ENCODE assay signal across 29 mouse cellular contexts in genomic region chr10:121494163-121494425, GRCm38 (mm10). TPM values are rescaled to one million over a fixed set of nuclear protein-coding genes. Genes with fewer than 3 reads are reported as not detected.
A peak's percentile ranks its signal among the peaks of the same experiment; 100 is the strongest.
DNase-seq lines count a peak whose midpoint lies in the region; ATAC-seq lines count a peak whose summit lies in the region.
"Had no signal": no experiment of that assay in that cellular context is flagged by ENCODE, and none has a peak within 500 bp of the region (broad histone marks: within the 10 kb centered on the region; RNA-seq: fewer than 3 reads in every experiment).

No protein-coding gene starts in this region.

- 69% methylated on average over 2 of the region's 2 CpGs for WGBS in liver, embryonic 15.5 days (ENCODE audit: insufficient replicate concordance)
- WGBS in heart, embryonic 12.5 days, result 65% methylated on average over 2 of the region's 2 CpGs

- H3K36me3 ChIP-seq in liver, embryonic 15.5 days (replicated peaks), result no peaks in the 10 kb centered on the region
- H3K36me3 ChIP-seq in heart, embryonic 12.5 days, result no peaks in the 10 kb centered on the region
- H3K36me3 ChIP-seq: embryonic facial prominence, embryonic 10.5 days; embryonic facial prominence, embryonic 15.5 days; forebrain, embryonic 12.5 days; heart, embryonic 10.5 days; hindbrain, embryonic 13.5 days; lung, embryonic 15.5 days; midbrain, embryonic 12.5 days; stomach, embryonic 15.5 days had no signal

- ATAC-seq in liver, embryonic 15.5 days (ENCODE audit: insufficient read depth), result no peak
- peak; percentile 33 for ATAC-seq in CD4-positive, CD25-positive, alpha-beta regulatory T cell, adult 4 months
- ATAC-seq in inflammation-experienced regulatory T-cells, adult 6 months, result peak; percentile 24
- no peak for ATAC-seq in granulocyte monocyte progenitor cell, adult 5-6 weeks (replicated peaks; ENCODE audit: poor library complexity, severe bottlenecking)
- no peak for ATAC-seq in heart, embryonic 12.5 days (ENCODE audit: insufficient number of reproducible peaks, low FRiP score)
- ATAC-seq: forebrain, postnatal 0 days; Patski had no signal

- intact Hi-C loops in heart, postnatal 10 days (cut with DNase I), result no loop called here

- H3K4me3 ChIP-seq in liver, embryonic 15.5 days (replicated peaks), result no peak overlapping the region
- H3K4me3 ChIP-seq in heart, embryonic 12.5 days, result no peak overlapping the region
- H3K4me3 ChIP-seq: embryonic facial prominence, embryonic 10.5 days; embryonic facial prominence, embryonic 15.5 days; forebrain, embryonic 12.5 days; heart, embryonic 10.5 days; hindbrain, embryonic 13.5 days; lung, embryonic 15.5 days; midbrain, embryonic 12.5 days; stomach, embryonic 15.5 days had no signal

- peaks cover 55% of the 10 kb centered on the region for H3K4me1 ChIP-seq in liver, embryonic 15.5 days (replicated peaks)
- H3K4me1 ChIP-seq in heart, embryonic 12.5 days (replicated peaks), result peaks cover 5% of the 10 kb centered on the region; the same call in 1 of the 2 replicates
- H3K4me1 ChIP-seq: hindbrain, embryonic 13.5 days; midbrain, embryonic 12.5 days had no signal

- no peaks in the 10 kb centered on the region for H3K27me3 ChIP-seq in liver, embryonic 15.5 days
- H3K27me3 ChIP-seq in heart, embryonic 12.5 days (replicated peaks), result no peaks in the 10 kb centered on the region
- H3K27me3 ChIP-seq: embryonic facial prominence, embryonic 15.5 days; forebrain, embryonic 12.5 days; hindbrain, embryonic 13.5 days; lung, embryonic 15.5 days; midbrain, embryonic 12.5 days; Patski; stomach, embryonic 15.5 days had no signal

- no peak for DNase-seq in liver
- DNase-seq in CD4-positive helper T cell, adult 2 months (ENCODE audit: low read depth, low spot score), result peak; percentile 62
- DNase-seq in heart, postnatal 10 days, result no peak
- DNase-seq: adrenal gland, postnatal 14 days; B cell, adult 2 months; cerebellum, adult 8-10 months; cerebellum, postnatal 25 days; forebrain, postnatal 0 days; heart, postnatal 4 days; layer of hippocampus, postnatal 36 days; retina, postnatal 1 day; right cerebral cortex, postnatal 14 days; thymus, adult 2 months had no signal

- H3K4me2 ChIP-seq in liver, embryonic 15.5 days, result no peak overlapping the region
- H3K4me2 ChIP-seq in heart, embryonic 12.5 days, result no peak overlapping the region
- H3K4me2 ChIP-seq: embryonic facial prominence, embryonic 15.5 days; forebrain, embryonic 12.5 days; hindbrain, embryonic 13.5 days; lung, embryonic 15.5 days; midbrain, embryonic 12.5 days; stomach, embryonic 15.5 days had no signal

- H3K9me3 ChIP-seq in liver, embryonic 15.5 days (replicated peaks), result no peaks in the 10 kb centered on the region
- no peaks in the 10 kb centered on the region for H3K9me3 ChIP-seq in heart, embryonic 12.5 days (replicated peaks)
- H3K9me3 ChIP-seq: embryonic facial prominence, embryonic 10.5 days; embryonic facial prominence, embryonic 15.5 days; forebrain, embryonic 12.5 days; heart, embryonic 10.5 days; hindbrain, embryonic 13.5 days; lung, embryonic 15.5 days; midbrain, embryonic 12.5 days; stomach, embryonic 15.5 days had no signal

- no peak overlapping the region for H3K9ac ChIP-seq in liver, embryonic 15.5 days
- no peak overlapping the region for H3K9ac ChIP-seq in heart, embryonic 12.5 days
- H3K9ac ChIP-seq: embryonic facial prominence, embryonic 15.5 days; forebrain, embryonic 12.5 days; forebrain, postnatal 0 days; hindbrain, embryonic 13.5 days; lung, embryonic 15.5 days; midbrain, embryonic 12.5 days; stomach, embryonic 15.5 days had no signal

- 0 out of 2 replicates have a peak overlapping the region, but pooled peaks have one; percentile 9 for H3K27ac ChIP-seq in liver, embryonic 15.5 days (replicated peaks)
- no peak overlapping the region for H3K27ac ChIP-seq in heart, embryonic 12.5 days (ENCODE audit: poor library complexity, severe bottlenecking)
- H3K27ac ChIP-seq: forebrain, embryonic 12.5 days; heart, embryonic 10.5 days; hindbrain, embryonic 13.5 days; kidney, postnatal 0 days; liver, embryonic 14.5 days; lung, embryonic 15.5 days; midbrain, embryonic 12.5 days had no signal

RNA-seq across cellular contexts. Expression of gene Rassf3, which starts 17.9 kb away (rescaled TPM):
- polyA plus RNA-seq in liver, embryonic 15.5 days (2015; fragmentation: Nextera tagmentation; extraction: Ambion mirVana), result 11.3 and 11.9 TPM in 2 replicates
- 1 to 10 TPM; 5.4 to 5.5 TPM for polyA plus RNA-seq in CD4-positive, CD25-positive, alpha-beta regulatory T cell, adult 4 months (2017; shearing (Covaris generic))
- 1 to 10 TPM; 6.1 to 6.8 (median 6.2) TPM for polyA plus RNA-seq in inflammation-experienced regulatory T-cells, adult 6 months (2017; shearing (Covaris generic))
- total RNA-seq in heart, postnatal 10 days (2021), result 100 to 1,000 TPM in 1 of 2 experiments, 10 to 100 TPM in 1; 98.8 to 116 TPM
- 22.4 and 30.6 TPM in 2 replicates for total RNA-seq in granulocyte monocyte progenitor cell, adult 5-6 weeks (2014; fragmentation: Nextera tagmentation)
- 21.0 and 22.5 TPM in 2 replicates for total RNA-seq in granulocyte monocyte progenitor cell, adult 5-6 weeks (2017)
- 27.0 and 28.1 TPM in 2 replicates for polyA plus RNA-seq in heart, embryonic 12.5 days (2016; fragmentation: Nextera tagmentation; extraction: Ambion mirVana)

Comparison
In these comparisons a context has a peak if more than half of its experiments do, and no peak if none do; other contexts are left out.
1. ATAC-seq: peak in CD4-positive, CD25-positive, alpha-beta regulatory T cell, adult 4 months (single experiment) and inflammation-experienced regulatory T-cells, adult 6 months (single experiment); none in liver, embryonic 15.5 days (single experiment), granulocyte monocyte progenitor cell, adult 5-6 weeks (single experiment) and heart, embryonic 12.5 days (single experiment).